Mouse (Mus musculus) MEL (cell line): ENCODE results near the gene Aff1.

ENCODE experiments used
- BHLHE40 ChIP-seq: IDR thresholded peaks from 2 replicates; pipeline ENCODE4 v1.6.1; 2012; ENCODE audit warnings: low read depth, mild to moderate bottlenecking, inconsistent platforms, low read length, improper control_type of control experiment, borderline replicate concordance
- CTCF ChIP-seq, 3 experiments: IDR thresholded peaks in 2 of 3; conservative IDR thresholded peaks in 1 of 3; 2 replicates each; pipeline ENCODE4 v1.5.1; 2011 to 2012; ENCODE audit warnings: low read length in 3 of 3, low read depth in 2 of 3, mild to moderate bottlenecking in 2 of 3, improper control_type of control experiment in 1 of 3, inconsistent platforms in 1 of 3, mixed read lengths in 1 of 3, moderate library complexity in 1 of 3; ENCODE audit not compliant: control insufficient read depth in 1 of 3, insufficient read depth in 1 of 3, poor library complexity in 1 of 3, severe bottlenecking in 1 of 3
- EP300 ChIP-seq, 2 experiments: IDR thresholded peaks; 2 replicates each; pipeline ENCODE4 v1.6.1; 2011; ENCODE audit warnings: improper control_type of control experiment in 2 of 2, low read length in 2 of 2, low read depth in 1 of 2, mild to moderate bottlenecking in 1 of 2
- ETS1 ChIP-seq: IDR thresholded peaks from 2 replicates; pipeline ENCODE4 v1.6.1; 2012; ENCODE audit warnings: low read depth, mild to moderate bottlenecking, inconsistent platforms, low read length, improper control_type of control experiment, moderate library complexity
- GATA1 ChIP-seq: IDR thresholded peaks from 2 replicates; pipeline ENCODE4 v1.6.1; 2011; ENCODE audit warnings: low read depth, low read length, improper control_type of control experiment
- MEF2A ChIP-seq: IDR thresholded peaks from 2 replicates; pipeline ENCODE4 v1.6.1; 2014; ENCODE audit warnings: low read depth, mild to moderate bottlenecking, inconsistent platforms, low read length, improper control_type of control experiment; ENCODE audit not compliant: poor library complexity, insufficient replicate concordance, severe bottlenecking; ENCODE audit errors: extremely low read depth
- MYC ChIP-seq: IDR thresholded peaks from 2 replicates; pipeline ENCODE4 v1.6.1; 2011; ENCODE audit warnings: low read depth, mild to moderate bottlenecking, low read length, improper control_type of control experiment, moderate library complexity
- POLR2A ChIP-seq, 2 experiments: IDR thresholded peaks; 2 replicates each; pipeline ENCODE4 v1.6.1; 2011 to 2012; ENCODE audit warnings: low read length in 2 of 2, mild to moderate bottlenecking in 2 of 2, control low read depth in 1 of 2, improper control_type of control experiment in 1 of 2, low read depth in 1 of 2, moderate library complexity in 1 of 2; ENCODE audit not compliant: control insufficient read depth in 1 of 2, insufficient read depth in 1 of 2, poor library complexity in 1 of 2
- UBTF ChIP-seq: IDR thresholded peaks from 2 replicates; pipeline ENCODE4 v1.6.1; 2012; ENCODE audit warnings: low read depth, mild to moderate bottlenecking, inconsistent platforms, low read length, improper control_type of control experiment, moderate library complexity, borderline replicate concordance; ENCODE audit not compliant: insufficient read depth
- ZNF384 ChIP-seq: IDR thresholded peaks from 2 replicates; pipeline ENCODE4 v1.6.1; 2012; ENCODE audit warnings: low read depth, mild to moderate bottlenecking, inconsistent platforms, low read length, improper control_type of control experiment

- TF ChIP-seq CTCF (IDR thresholded peaks at IDR 0.05 in 2 of 3, conservative IDR thresholded peaks at IDR 0.05 in 1 of 3; ENCODE audit: control insufficient read depth in 1 of 3, insufficient read depth in 1 of 3, low read depth in 2 of 3, low read length in 3 of 3, poor library complexity in 1 of 3, severe bottlenecking in 1 of 3) (no peak), MYC (no peak), EP300 (IDR thresholded peaks at IDR 0.05; ENCODE audit: low read depth in 1 of 2, low read length in 2 of 2) (no peak), POLR2A (IDR thresholded peaks at IDR 0.05; ENCODE audit: control insufficient read depth in 1 of 2, insufficient read depth in 1 of 2, low read depth in 1 of 2, low read length in 2 of 2, poor library complexity in 1 of 2) (no peak), MEF2A (no peak), ZNF384 (no peak), BHLHE40 (no peak), ETS1 (no peak), UBTF (no peak), GATA1 (no peak)
Measured at GRCm38 (mm10) chr5:103838550-103839264, 146.5 kb downstream of the Aff1 start.
